Mouse (Mus musculus): ENCODE measurements around the gene Jsrp1.

DNA sequence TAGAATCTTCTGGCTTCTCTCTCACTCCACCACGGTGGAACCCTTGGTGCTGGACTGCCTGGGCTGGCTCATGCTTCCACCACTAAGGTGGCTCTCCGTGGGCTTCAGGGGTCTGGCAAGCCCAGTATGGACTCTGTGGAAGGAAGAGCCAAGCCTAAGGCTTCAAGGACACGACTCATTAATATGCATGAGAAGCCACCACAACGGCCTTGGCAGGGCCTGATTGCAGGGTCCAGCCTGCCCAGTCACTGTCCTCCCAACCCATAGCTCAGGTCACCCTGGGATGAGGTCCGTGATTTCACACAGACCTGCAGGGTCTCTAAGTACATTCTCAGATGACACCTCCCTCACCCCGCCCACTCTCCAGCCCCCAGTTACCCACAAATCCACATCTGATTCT lies 26.6 kb upstream of the Jsrp1 start:
- no peak for TF ChIP-seq POLR2A (IDR thresholded peaks at IDR 0.05; ENCODE audit: low read depth, low read length)
- TF ChIP-seq CTCF (IDR thresholded peaks at IDR 0.05; ENCODE audit: extremely low read depth, insufficient read length, insufficient replicate concordance, low read depth, low read length) = no peak
